ENCODE assay signal across 16 mouse cellular contexts in genomic region chr9:35333631-35334005, GRCm38 (mm10).
A peak's percentile ranks its signal among the peaks of the same experiment; 100 is the strongest.
DNase-seq lines count a peak whose midpoint lies in the region; ATAC-seq lines count a peak whose summit lies in the region.
"Had no signal": no experiment of that assay in that cellular context is flagged by ENCODE, and none has a peak within 500 bp of the region (broad histone marks: within the 10 kb centered on the region; RNA-seq: fewer than 3 reads in every experiment).

No protein-coding gene starts in this region.

- H3K4me2 ChIP-seq in intestine, embryonic 16.5 days (ENCODE audit: low read depth, low read length): no peak overlapping the region
- H3K4me2 ChIP-seq: liver, embryonic 12.5 days; midbrain, embryonic 12.5 days had no signal

- H3K4me3 ChIP-seq in intestine, embryonic 16.5 days (ENCODE audit: low read length): no peak overlapping the region
- H3K4me3 ChIP-seq: heart, adult 2 months; liver, embryonic 12.5 days; midbrain, embryonic 12.5 days had no signal

- H3K9ac ChIP-seq in intestine, embryonic 16.5 days (ENCODE audit: low read depth, low read length): peak overlapping the region; percentile 12; the same call in 1 of the 2 replicates
- H3K9ac ChIP-seq: liver, embryonic 12.5 days; midbrain, embryonic 12.5 days had no signal

- DNase-seq in gastrocnemius, postnatal 25 days: peak; percentile 3
- DNase-seq in gastrocnemius, postnatal 10 days: no peak
- DNase-seq in Muller cell, postnatal 12 days (ENCODE audit: inconsistent ontology term): peak; percentile 64
- DNase-seq in thymus, adult 18-20 months: peak; percentile 19 to 39
- DNase-seq in c-Kit-positive CD71-positive TER-119-positive erythroid progenitor cells, embryonic 14.5 days (ENCODE audit: low spot score): no peak
- DNase-seq in kidney, postnatal 10 days: no peak
- no peak for DNase-seq in spleen, postnatal 4 days (ENCODE audit: low spot score in 2 of 2)
- DNase-seq: cerebellum, adult 11-12 months; heart, adult 2 months; heart, postnatal 14 days; kidney, postnatal 14 days; lung, postnatal 4 days; right cerebral cortex, postnatal 25 days had no signal

- ATAC-seq in intestine, embryonic 16.5 days: 0 out of 2 replicates have a peak, but pooled peaks have one; percentile 4
- ATAC-seq: liver, embryonic 12.5 days had no signal

- H3K36me3 ChIP-seq in intestine, embryonic 16.5 days (ENCODE audit: control insufficient read depth, insufficient read depth, low read length): no peaks in the 10 kb centered on the region
- H3K36me3 ChIP-seq: liver, embryonic 12.5 days; midbrain, embryonic 12.5 days had no signal

- H3K27ac ChIP-seq in intestine, embryonic 16.5 days (ENCODE audit: low read length): peak overlapping the region; percentile 58
- H3K27ac ChIP-seq: heart, adult 2 months; liver, embryonic 12.5 days; midbrain, embryonic 12.5 days had no signal

- 41% methylated on average over 8 of the region's 8 CpGs for WGBS in intestine, embryonic 16.5 days

- H3K9me3 ChIP-seq in intestine, embryonic 16.5 days (ENCODE audit: control insufficient read depth, low read length): no peaks in the 10 kb centered on the region
- H3K9me3 ChIP-seq: liver, embryonic 12.5 days; midbrain, embryonic 12.5 days had no signal

- H3K4me1 ChIP-seq in intestine, embryonic 16.5 days (ENCODE audit: control insufficient read depth, insufficient read depth, low read length): peaks cover 46% of the 10 kb centered on the region
- H3K4me1 ChIP-seq: liver, embryonic 12.5 days had no signal

- no peaks in the 10 kb centered on the region; the same call in 1 of the 2 replicates for H3K27me3 ChIP-seq in intestine, embryonic 16.5 days (replicated peaks; ENCODE audit: control insufficient read depth, insufficient read depth, low read length)
- H3K27me3 ChIP-seq: liver, embryonic 12.5 days had no signal

Comparison
In these comparisons a context has a peak if more than half of its experiments do, and no peak if none do; other contexts are left out.
1. DNase-seq: peak in gastrocnemius, postnatal 25 days (single experiment), Muller cell, postnatal 12 days (single experiment) and thymus, adult 18-20 months (2 of 2); none in gastrocnemius, postnatal 10 days (single experiment), c-Kit-positive CD71-positive TER-119-positive erythroid progenitor cells, embryonic 14.5 days (single experiment), kidney, postnatal 10 days (single experiment) and spleen, postnatal 4 days (0 of 2).